Mouse (Mus musculus) embryonic fibroblast, embryonic 13.5 days (primary cell): ENCODE measurements around the gene Itgb5.

Source experiments
- CTCF ChIP-seq: IDR thresholded peaks from 2 replicates; pipeline ENCODE4 v1.5.1; 2011; ENCODE audit warnings: mild to moderate bottlenecking, control low read depth, low read length, moderate library complexity, borderline replicate concordance; ENCODE audit not compliant: insufficient read depth
- POLR2A ChIP-seq: IDR thresholded peaks from 2 replicates; pipeline ENCODE4 v1.6.1; 2011; ENCODE audit warnings: low read depth, mild to moderate bottlenecking, control low read depth, low read length, moderate library complexity

DNA sequence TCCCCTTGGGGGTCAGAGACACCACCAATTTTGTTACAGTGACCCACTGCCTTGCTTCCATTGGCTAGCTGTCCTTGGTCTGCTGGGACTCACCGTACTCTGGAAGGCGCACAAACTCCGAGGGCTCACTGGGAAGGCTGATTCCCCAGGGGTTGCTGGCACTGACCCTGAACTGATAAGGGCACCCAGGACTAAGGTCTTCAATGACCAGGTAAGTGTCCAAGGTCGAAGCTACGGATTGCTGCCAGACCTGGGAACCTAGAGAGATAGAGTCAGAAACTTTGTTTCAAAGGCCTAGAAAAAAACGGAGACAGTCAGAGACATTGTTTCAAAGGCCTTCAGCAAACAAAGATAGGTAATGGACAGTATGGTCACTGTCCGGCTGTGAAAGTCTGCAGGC is 157.5 kb downstream of the Itgb5 start:
- no peak for TF ChIP-seq POLR2A
- TF ChIP-seq CTCF: no peak
